Mouse (Mus musculus) megakaryocyte, embryonic 14.5 days (primary cell): ENCODE results near the gene Grwd1. TPM values are rescaled to one million over a fixed set of nuclear protein-coding genes. Genes with fewer than 3 reads are reported as not detected.
"Not testable (repeated sequence)": the region's sequence is repeated elsewhere in the genome, so short reads cannot be mapped to it uniquely, and the experiment has no call there.

Source experiments
- H3K27me3 ChIP-seq: replicated peaks from 2 replicates; pipeline ENCODE3; 2012; ENCODE audit warnings: inconsistent platforms
- H3K36me3 ChIP-seq: replicated peaks from 2 replicates; pipeline ENCODE3; 2012; ENCODE audit warnings: low read length, inconsistent platforms, mixed read lengths
- H3K4me1 ChIP-seq: 2 replicates; pipeline ENCODE4 v1.6.1; 2012; ENCODE audit warnings: inconsistent platforms
- H3K4me3 ChIP-seq: replicated peaks from 2 replicates; pipeline ENCODE3; 2012; ENCODE audit warnings: moderate library complexity, mild to moderate bottlenecking, inconsistent platforms
- H3K9me3 ChIP-seq: 2 replicates; pipeline ENCODE4 v1.6.1; 2012; ENCODE audit warnings: inconsistent platforms
- FLI1 ChIP-seq: IDR thresholded peaks from 2 replicates; pipeline ENCODE4 v1.6.1; 2012; ENCODE audit warnings: low read length, inconsistent platforms, mixed read lengths
- GATA1 ChIP-seq: IDR thresholded peaks from 3 replicates; pipeline ENCODE4 v1.6.1; 2012; ENCODE audit warnings: mixed read lengths, low read length, inconsistent platforms, borderline replicate concordance
- polyA plus RNA-seq: library from polyadenylated mRNA; stranded (reverse); fragments of >175 nt; gene quantifications from 2 replicates; pipeline ENCODE4 v1.2.3, GENCODE M21; 2012; ENCODE audit warnings: low replicate concordance; ENCODE audit not compliant: insufficient read depth

The Grwd1 gene
- 6.0 and 20.5 TPM in 2 replicates for polyA plus RNA-seq

DNA sequence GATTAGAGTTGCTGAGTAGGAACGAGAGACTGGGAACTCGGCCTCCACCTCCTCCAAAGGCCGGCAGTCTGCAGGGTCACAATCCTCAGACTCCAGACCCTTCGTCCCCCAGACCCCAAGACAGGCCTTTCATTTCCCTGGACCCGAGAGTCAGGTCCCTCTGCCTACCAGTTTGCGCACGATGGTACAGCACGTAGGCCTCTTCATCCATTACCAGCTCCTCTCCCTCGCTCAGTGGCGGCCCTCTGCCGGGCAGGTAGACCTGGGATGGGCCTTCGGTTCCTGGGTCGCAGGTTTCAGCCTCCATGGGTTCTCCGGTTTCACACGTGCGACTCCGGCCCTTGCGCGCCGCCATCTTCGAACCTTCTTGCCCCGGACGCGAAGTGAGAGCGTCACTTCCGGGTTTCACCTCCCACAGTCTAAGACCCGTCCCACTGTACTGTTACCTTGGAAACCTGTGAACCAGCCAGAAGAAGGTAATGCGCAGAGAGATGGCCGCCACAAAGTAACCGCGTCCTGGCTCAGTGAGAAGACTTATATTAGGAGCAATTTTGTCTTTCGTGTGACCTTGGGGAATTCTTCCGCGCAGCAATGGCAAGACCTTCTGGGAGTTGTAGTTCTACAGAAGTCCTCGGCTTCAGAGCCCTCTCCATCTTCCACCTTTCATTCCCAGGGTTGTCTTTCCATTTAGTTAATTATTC lies at the start of gene Grwd1:
Grwd1 (minus strand) TSS at position 518 of the 701 bp plus-strand sequence.
- Histone ChIP-seq H3K4me1 (peaks cover 52% of the 10 kb centered on the region), H3K4me3 (peak within 1 kb of the TSS; percentile 98), H3K36me3 (peaks cover 39% of the 10 kb centered on the region), H3K9me3 (no peaks in the 10 kb centered on the region), H3K27me3 (peaks cover 42% of the 10 kb centered on the region)
- TF ChIP-seq FLI1 (no peak), GATA1 (no peak)

- 0 out of 2 replicates have a peak, but pooled peaks cover 3% of the 10 kb centered on the region for H3K9me3 ChIP-seq
- TF ChIP-seq FLI1 = no peak
- no peak for TF ChIP-seq GATA1
- no peak overlapping the region for H3K4me3 ChIP-seq
- H3K4me1 ChIP-seq = peaks cover 14% of the 10 kb centered on the region
- peaks cover 97% of the 10 kb centered on the region for H3K36me3 ChIP-seq
- no peaks in the 10 kb centered on the region for H3K27me3 ChIP-seq
Observed at GRCm38 (mm10) chr7:45880531-45880930, 49.8 kb upstream of the Grwd1 start.

DNA sequence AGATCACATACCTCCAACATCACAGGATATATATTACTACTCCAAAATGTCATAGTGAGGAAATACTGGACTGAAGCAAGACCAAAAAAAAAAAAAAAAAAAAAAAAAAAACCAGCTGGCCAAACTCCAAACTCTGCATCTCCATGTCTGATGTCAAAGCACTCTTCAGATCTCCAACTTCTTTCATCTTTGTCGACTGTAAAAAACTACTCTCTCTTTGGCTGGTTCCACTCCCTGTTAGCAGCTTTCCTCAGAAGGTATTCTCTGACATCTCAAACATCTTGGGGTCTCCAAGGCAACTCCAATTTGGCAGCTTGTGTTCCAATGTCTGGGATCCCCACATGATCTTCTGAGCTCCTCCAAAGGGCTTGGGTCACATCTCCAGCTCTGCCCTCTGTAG lies 47.5 kb upstream of the Grwd1 start, which contains the start of gene Grin2d:
Grin2d (minus strand) TSS at position 101 of the 400 bp plus-strand sequence.
- peaks cover 94% of the 10 kb centered on the region for H3K36me3 ChIP-seq

GRCm38 (mm10) chr7:45876895-45877294 lies 46.2 kb upstream of the Grwd1 start:
- Histone ChIP-seq H3K36me3 (peaks cover 81% of the 10 kb centered on the region), H3K4me3 (no peak overlapping the region), H3K4me1 (peaks cover 33% of the 10 kb centered on the region)

More for the DNA sequence above, 47.5 kb upstream of the Grwd1 start, which contains the start of gene Grin2d:
- H3K27me3 ChIP-seq, H3K9me3 ChIP-seq, H3K4me3 ChIP-seq: not testable (repeated sequence)
- H3K4me1 ChIP-seq = peaks cover 33% of the 10 kb centered on the region

DNA sequence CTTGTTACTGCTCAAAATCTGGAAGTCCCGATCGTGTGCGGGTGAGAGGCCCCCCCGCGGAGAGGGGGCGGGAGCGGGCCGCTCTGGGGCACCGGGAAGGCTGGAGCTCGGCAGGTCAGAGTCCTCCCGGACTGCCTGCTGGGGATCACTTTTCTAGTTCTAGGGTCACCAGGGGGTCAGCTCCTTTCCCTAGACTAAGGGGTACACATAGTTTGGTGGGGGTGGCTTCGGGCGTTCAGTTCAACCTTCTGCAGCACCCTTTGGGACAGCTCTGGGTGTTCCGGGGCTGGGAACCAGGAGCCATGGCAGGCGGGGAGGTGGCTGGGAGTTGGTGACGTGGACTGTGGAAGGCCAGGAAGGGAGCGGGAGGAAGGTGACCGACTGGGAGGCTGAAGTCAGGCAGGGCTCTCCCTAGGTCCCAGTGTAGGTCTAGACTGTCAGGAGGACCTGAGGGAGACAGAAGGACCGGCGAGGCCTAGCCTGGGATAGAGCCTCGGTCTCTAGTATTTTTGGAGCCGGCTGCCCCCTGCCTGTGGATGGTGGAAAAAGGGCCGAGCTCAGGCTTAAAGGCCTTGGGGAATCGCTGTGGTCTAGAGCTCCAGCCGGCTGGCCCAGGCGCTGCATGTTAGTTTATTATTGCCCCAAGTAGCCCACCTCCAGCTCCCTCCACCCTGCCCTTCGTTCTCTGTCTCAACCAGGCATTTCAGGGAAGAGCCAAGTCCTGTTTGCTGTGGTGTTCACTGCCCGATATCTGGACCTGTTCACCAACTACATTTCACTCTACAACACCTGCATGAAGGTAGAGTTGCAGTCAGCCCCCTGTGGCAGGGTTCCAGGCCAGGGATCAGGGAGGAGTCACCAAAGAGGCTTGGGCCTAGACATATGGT lies 42.6 kb upstream of the Grwd1 start:
- TF ChIP-seq FLI1 (no peak), GATA1 (no peak)
- peaks cover 38% of the 10 kb centered on the region for H3K27me3 ChIP-seq
- H3K4me3 ChIP-seq = peak overlapping the region; percentile 94
- peaks cover 54% of the 10 kb centered on the region for H3K4me1 ChIP-seq
- peaks cover 46% of the 10 kb centered on the region for H3K36me3 ChIP-seq
- H3K9me3 ChIP-seq = no peaks in the 10 kb centered on the region

More at GRCm38 (mm10) chr7:45876895-45877294, 46.2 kb upstream of the Grwd1 start:
- TF ChIP-seq GATA1 = no peak
- no peak for TF ChIP-seq FLI1
- H3K27me3 ChIP-seq = peaks cover 2% of the 10 kb centered on the region
- 0 out of 2 replicates have a peak, but pooled peaks cover 3% of the 10 kb centered on the region for H3K9me3 ChIP-seq

DNA sequence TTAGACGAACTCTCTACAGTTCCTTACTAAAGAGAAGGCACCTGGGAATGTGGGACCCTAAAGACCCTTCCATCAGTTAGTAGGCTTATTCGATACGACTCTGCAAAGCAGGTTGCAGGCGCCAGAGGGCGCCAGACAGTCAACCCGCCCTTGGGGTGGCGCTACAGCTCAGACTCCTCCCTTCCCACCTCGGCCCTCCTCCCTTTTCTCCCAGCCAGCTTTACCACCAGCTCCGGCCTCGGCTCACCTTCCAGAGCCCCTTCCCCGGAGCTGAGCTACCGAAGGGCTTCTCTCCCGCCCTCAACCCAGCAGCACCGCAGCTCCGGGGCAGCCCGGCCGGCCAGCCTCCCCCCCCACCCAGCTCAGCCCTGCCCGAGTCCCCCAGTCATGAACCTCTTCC lies 41.9 kb upstream of the Grwd1 start, which contains the start of gene Kdelr1:
Kdelr1 (plus strand) TSS at position 149 of the 400 bp plus-strand sequence.
- Histone ChIP-seq H3K27me3 (peaks cover 45% of the 10 kb centered on the region), H3K4me1 (peaks cover 58% of the 10 kb centered on the region), H3K9me3 (no peaks in the 10 kb centered on the region), H3K4me3 (peak within 1 kb of the TSS; percentile 94), H3K36me3 (peaks cover 41% of the 10 kb centered on the region)
- TF ChIP-seq GATA1 = no peak
- no peak for TF ChIP-seq FLI1

- H3K4me1 ChIP-seq = peaks cover 69% of the 10 kb centered on the region
- H3K9me3 ChIP-seq = no peaks in the 10 kb centered on the region
- H3K36me3 ChIP-seq = peaks cover 19% of the 10 kb centered on the region
- H3K4me3 ChIP-seq = peak overlapping the region; percentile 79
- TF ChIP-seq FLI1 = no peak
- TF ChIP-seq GATA1 = no peak
- H3K27me3 ChIP-seq = peaks cover 66% of the 10 kb centered on the region
Observed at GRCm38 (mm10) chr7:45870282-45871058, 39.7 kb upstream of the Grwd1 start.

- no peak for TF ChIP-seq GATA1
- no peak for TF ChIP-seq FLI1
- peaks cover 12% of the 10 kb centered on the region for H3K36me3 ChIP-seq
- H3K9me3 ChIP-seq = no peaks in the 10 kb centered on the region
- peaks cover 73% of the 10 kb centered on the region for H3K27me3 ChIP-seq
- H3K4me3 ChIP-seq = peak overlapping the region; percentile 53
- peaks cover 65% of the 10 kb centered on the region for H3K4me1 ChIP-seq
Observed at GRCm38 (mm10) chr7:45869787-45870186, 39.0 kb upstream of the Grwd1 start.

- Histone ChIP-seq H3K9me3 (no peaks in the 10 kb centered on the region), H3K4me3 (no peak overlapping the region), H3K4me1 (peaks cover 65% of the 10 kb centered on the region), H3K27me3 (peaks cover 78% of the 10 kb centered on the region), H3K36me3 (peaks cover 6% of the 10 kb centered on the region)
- TF ChIP-seq FLI1 (no peak), GATA1 (no peak)
Observed at GRCm38 (mm10) chr7:45869107-45869670, 38.4 kb upstream of the Grwd1 start.
